Mouse (Mus musculus) brain, embryonic 14.5 days (tissue): ENCODE measurements around the gene Atxn7l1.

Source experiments
- CTCF ChIP-seq: fragments of 200-500 bp; IDR thresholded peaks from 2 replicates; pipeline ENCODE4 v1.5.1; 2012; ENCODE audit warnings: inconsistent platforms, mild to moderate bottlenecking, moderate library complexity, borderline replicate concordance; ENCODE audit not compliant: insufficient read depth, insufficient read length; ENCODE audit errors: extremely low read depth
- POLR2A ChIP-seq: fragments of 200-500 bp; IDR thresholded peaks from 2 replicates; pipeline ENCODE4 v1.6.1; 2012; ENCODE audit warnings: mild to moderate bottlenecking, inconsistent platforms, borderline replicate concordance; ENCODE audit not compliant: poor library complexity, insufficient read depth, insufficient read length, severe bottlenecking; ENCODE audit errors: extremely low read depth

- TF ChIP-seq CTCF (no peak), POLR2A (no peak)
These were observed 217.0 kb downstream of the Atxn7l1 start for GRCm38 (mm10) chr12:33364511-33364910.
